In the genomic region with DNA sequence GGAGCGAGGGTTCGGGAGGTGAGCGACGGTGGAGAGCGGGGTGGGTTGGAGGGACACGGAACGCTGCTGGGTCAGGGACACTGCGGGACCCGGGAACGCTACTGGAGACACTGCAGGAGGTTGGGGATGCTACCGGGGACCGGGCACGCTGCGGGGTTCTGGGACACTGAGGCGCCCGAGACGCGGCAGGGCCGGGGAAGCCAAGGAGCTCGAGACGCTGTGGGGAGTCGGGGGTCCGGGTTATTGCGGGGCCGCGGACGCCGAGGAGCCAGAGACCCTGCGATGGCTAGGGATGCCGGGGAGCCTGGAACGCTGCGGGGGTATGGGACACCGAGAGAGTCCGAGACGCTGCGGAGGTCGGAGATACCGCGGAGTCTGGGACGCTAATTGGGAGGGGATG, we compare ENCODE assay signal across 7 mouse cellular contexts. TPM values are rescaled to one million over a fixed set of nuclear protein-coding genes. Genes with fewer than 3 reads are reported as not detected.
DNase-seq lines count a peak whose midpoint lies in the region; ATAC-seq and TF ChIP-seq lines count a peak whose summit lies in the region.

No protein-coding gene starts in this region.

- no peak for TF ChIP-seq CTCF in spleen, adult 2 months (IDR thresholded peaks at IDR 0.05; ENCODE audit: extremely low read depth, insufficient read depth, insufficient read length, insufficient replicate concordance)

- peak overlapping the region; percentile 90 for H3K9ac ChIP-seq in limb, embryonic 13.5 days
- peak overlapping the region; percentile 78 for H3K9ac ChIP-seq in stomach, embryonic 14.5 days (replicated peaks; ENCODE audit: low read depth, low read length)

- ATAC-seq in limb, embryonic 13.5 days (ENCODE audit: low FRiP score, low read depth) = peak; percentile 80
- no peak; the same call in 1 of the 2 replicates for ATAC-seq in stomach, embryonic 14.5 days (ENCODE audit: insufficient number of reproducible peaks, insufficient read depth, low FRiP score, low read depth)

- peaks cover 10% of the 10 kb centered on the region for H3K36me3 ChIP-seq in spleen, adult 2 months (ENCODE audit: control insufficient read depth, insufficient read depth, low read length)
- peaks cover 32% of the 10 kb centered on the region for H3K36me3 ChIP-seq in forebrain, embryonic 10.5 days (replicated peaks)
- H3K36me3 ChIP-seq in limb, embryonic 13.5 days = peaks cover 31% of the 10 kb centered on the region
- H3K36me3 ChIP-seq in stomach, embryonic 14.5 days (ENCODE audit: control insufficient read depth, insufficient read depth, low read length) = peaks cover 18% of the 10 kb centered on the region

- peak overlapping the region; percentile 97 for H3K4me3 ChIP-seq in spleen, adult 2 months (ENCODE audit: extremely low read depth, insufficient read depth, insufficient read length)
- peak overlapping the region; percentile 99 for H3K4me3 ChIP-seq in forebrain, embryonic 10.5 days
- peak overlapping the region; percentile 91 for H3K4me3 ChIP-seq in limb, embryonic 13.5 days
- H3K4me3 ChIP-seq in stomach, embryonic 14.5 days (ENCODE audit: low read depth, low read length) = peak overlapping the region; percentile 80

- peak in 1 of 2 experiments; percentile 23 for DNase-seq in spleen, adult 2 months (ENCODE audit: low read depth in 1 of 2, low spot score in 2 of 2)
- no peak for DNase-seq in spleen, postnatal 10 days (ENCODE audit: low spot score in 2 of 2)
- no peak for DNase-seq in forebrain, embryonic 10.5 days (ENCODE audit: extremely low spot score, low spot score)
- no peak for DNase-seq in cerebellum, adult 8-10 months
- no peak for DNase-seq in kidney, adult 8-10 months

- no peak for TF ChIP-seq POLR2A in spleen, adult 2 months (IDR thresholded peaks at IDR 0.05; ENCODE audit: low read depth, low read length)

- H3K4me1 ChIP-seq in spleen, adult 2 months (ENCODE audit: control insufficient read depth, insufficient read depth, insufficient read length) = no peaks in the 10 kb centered on the region
- peaks cover 20% of the 10 kb centered on the region for H3K4me1 ChIP-seq in forebrain, embryonic 10.5 days
- H3K4me1 ChIP-seq in limb, embryonic 13.5 days = peaks cover 15% of the 10 kb centered on the region
- peaks cover 14% of the 10 kb centered on the region for H3K4me1 ChIP-seq in stomach, embryonic 14.5 days (ENCODE audit: control insufficient read depth, insufficient read depth, low read length)

- peak overlapping the region; percentile 51 for H3K27ac ChIP-seq in spleen, adult 2 months (ENCODE audit: insufficient read depth, low read length)
- H3K27ac ChIP-seq in forebrain, embryonic 10.5 days = peak overlapping the region; percentile 91
- H3K27ac ChIP-seq in limb, embryonic 13.5 days = peak overlapping the region; percentile 39; the same call in 1 of the 2 replicates
- peak overlapping the region; percentile 83 for H3K27ac ChIP-seq in stomach, embryonic 14.5 days (ENCODE audit: low read length)

- H3K27me3 ChIP-seq in spleen, adult 2 months (ENCODE audit: control insufficient read depth, insufficient read depth, low read length) = no peaks in the 10 kb centered on the region
- no peaks in the 10 kb centered on the region for H3K27me3 ChIP-seq in forebrain, embryonic 10.5 days (ENCODE audit: poor library complexity, severe bottlenecking)
- H3K27me3 ChIP-seq in limb, embryonic 13.5 days = no peaks in the 10 kb centered on the region
- no peaks in the 10 kb centered on the region for H3K27me3 ChIP-seq in stomach, embryonic 14.5 days (ENCODE audit: control insufficient read depth, insufficient read depth, low read length)

- peak overlapping the region; percentile 84 for H3K4me2 ChIP-seq in limb, embryonic 13.5 days (replicated peaks)
- H3K4me2 ChIP-seq in stomach, embryonic 14.5 days (replicated peaks; ENCODE audit: low read depth, low read length) = peak overlapping the region; percentile 68

- no peaks in the 10 kb centered on the region for H3K9me3 ChIP-seq in forebrain, embryonic 10.5 days
- no peaks in the 10 kb centered on the region for H3K9me3 ChIP-seq in limb, embryonic 13.5 days
- H3K9me3 ChIP-seq in stomach, embryonic 14.5 days (ENCODE audit: control insufficient read depth, low read depth, low read length) = no peaks in the 10 kb centered on the region

- whole genome bisulfite sequencing in spleen, adult 2 months = under 1% methylated on average over 40 of the region's 40 CpGs
- under 1% methylated on average over 40 of the region's 40 CpGs for WGBS in forebrain, embryonic 10.5 days
- WGBS in limb, embryonic 13.5 days = under 1% methylated on average over 35 of the region's 40 CpGs
- under 1% methylated on average over 40 of the region's 40 CpGs for WGBS in stomach, embryonic 14.5 days

RNA-seq across cellular contexts. Expression of a gene that starts 0.3 kb away (rescaled TPM):
- polyA plus RNA-seq in spleen, adult 2 months (2012; rRNA removed) = 0.25 and 0.29 TPM in 2 replicates
- polyA plus RNA-seq in forebrain, embryonic 10.5 days (2016; fragmentation: Nextera tagmentation; extraction: Ambion mirVana) = 1.4 and 1.5 TPM in 2 replicates
- 0.69 and 0.76 TPM in 2 replicates for polyA plus RNA-seq in limb, embryonic 13.5 days (2015; fragmentation: Nextera tagmentation; extraction: Ambion mirVana)
- polyA plus RNA-seq in stomach, embryonic 14.5 days (2014; fragmentation: Nextera tagmentation; extraction: Ambion mirVana) = 0.74 and 0.77 TPM in 2 replicates

RNA-seq across cellular contexts. Expression of a gene that starts 22.7 kb away (rescaled TPM):
- polyA plus RNA-seq in spleen, adult 2 months (2012; rRNA removed) = 1.7 and 2.3 TPM in 2 replicates
- polyA plus RNA-seq in forebrain, embryonic 10.5 days (2016; fragmentation: Nextera tagmentation; extraction: Ambion mirVana) = 0.18 and 0.36 TPM in 2 replicates
- polyA plus RNA-seq in limb, embryonic 13.5 days (2015; fragmentation: Nextera tagmentation; extraction: Ambion mirVana) = 1.2 and 1.5 TPM in 2 replicates
- polyA plus RNA-seq in stomach, embryonic 14.5 days (2014; fragmentation: Nextera tagmentation; extraction: Ambion mirVana) = 0.76 and 1.2 TPM in 2 replicates

Comparison
In these comparisons a context has a peak if more than half of its experiments do, and no peak if none do; other contexts are left out.
1. H3K27ac ChIP-seq: peak in every context shown above with its lines; median percentile 91 in forebrain, embryonic 10.5 days; 83 in stomach, embryonic 14.5 days; 51 in spleen, adult 2 months; 39 in limb, embryonic 13.5 days.